Mouse (Mus musculus) central nervous system, embryonic 14 days (tissue): ENCODE measurements around the gene Tmem267. TPM values are rescaled to one million over a fixed set of nuclear protein-coding genes. Genes with fewer than 3 reads are reported as not detected.

Experiments used
- polyA plus RNA-seq: library from polyadenylated mRNA; depleted of rRNA; stranded (reverse); fragments of >200 nt; gene quantifications from 2 replicates; pipeline ENCODE4 v1.2.3, GENCODE M21; 2012; rRNA removed

Gene Tmem267
- 46.1 and 47.8 TPM in 2 replicates for polyA plus RNA-seq

DNA sequence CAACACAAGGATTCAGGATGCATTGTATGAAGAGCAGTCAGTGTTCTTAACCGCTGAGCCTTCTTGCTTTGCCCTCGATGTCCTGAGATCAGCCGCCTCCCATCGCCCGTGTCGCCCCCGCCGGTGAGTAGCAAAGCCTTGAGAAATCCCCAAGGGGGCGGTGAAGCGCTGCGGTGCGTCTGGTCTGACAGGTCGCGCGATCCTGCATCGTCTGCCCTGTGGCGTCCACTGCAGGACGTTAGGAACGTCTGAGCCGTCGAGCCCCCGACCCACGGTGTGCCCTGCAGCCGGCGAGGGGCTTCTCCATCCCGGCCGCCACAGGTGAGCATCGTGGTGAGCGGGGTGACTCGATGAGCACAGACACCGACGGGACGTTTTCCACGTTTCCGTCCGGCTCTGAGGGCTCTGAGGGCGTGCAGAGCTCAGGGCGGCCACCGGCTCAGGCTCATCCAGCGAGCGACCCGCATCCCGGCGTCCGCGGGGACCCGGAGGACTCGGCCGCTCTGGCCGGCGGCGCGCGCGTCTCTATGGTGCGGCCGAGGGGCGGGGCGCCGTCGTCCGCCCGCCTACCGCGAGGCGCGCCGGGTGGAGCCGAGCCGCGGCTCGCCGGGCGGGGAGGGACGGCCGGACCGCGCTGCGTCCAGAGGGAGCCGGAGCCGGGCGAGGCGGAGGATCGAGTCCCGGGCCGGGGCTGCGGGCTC is at the start of gene Tmem267, which contains the start of gene 3110070M22Rik:
Tmem267 (plus strand) TSS at position 160 of the 701 bp plus-strand sequence.
3110070M22Rik (minus strand) TSS at position 504 of the 701 bp plus-strand sequence.

DNA sequence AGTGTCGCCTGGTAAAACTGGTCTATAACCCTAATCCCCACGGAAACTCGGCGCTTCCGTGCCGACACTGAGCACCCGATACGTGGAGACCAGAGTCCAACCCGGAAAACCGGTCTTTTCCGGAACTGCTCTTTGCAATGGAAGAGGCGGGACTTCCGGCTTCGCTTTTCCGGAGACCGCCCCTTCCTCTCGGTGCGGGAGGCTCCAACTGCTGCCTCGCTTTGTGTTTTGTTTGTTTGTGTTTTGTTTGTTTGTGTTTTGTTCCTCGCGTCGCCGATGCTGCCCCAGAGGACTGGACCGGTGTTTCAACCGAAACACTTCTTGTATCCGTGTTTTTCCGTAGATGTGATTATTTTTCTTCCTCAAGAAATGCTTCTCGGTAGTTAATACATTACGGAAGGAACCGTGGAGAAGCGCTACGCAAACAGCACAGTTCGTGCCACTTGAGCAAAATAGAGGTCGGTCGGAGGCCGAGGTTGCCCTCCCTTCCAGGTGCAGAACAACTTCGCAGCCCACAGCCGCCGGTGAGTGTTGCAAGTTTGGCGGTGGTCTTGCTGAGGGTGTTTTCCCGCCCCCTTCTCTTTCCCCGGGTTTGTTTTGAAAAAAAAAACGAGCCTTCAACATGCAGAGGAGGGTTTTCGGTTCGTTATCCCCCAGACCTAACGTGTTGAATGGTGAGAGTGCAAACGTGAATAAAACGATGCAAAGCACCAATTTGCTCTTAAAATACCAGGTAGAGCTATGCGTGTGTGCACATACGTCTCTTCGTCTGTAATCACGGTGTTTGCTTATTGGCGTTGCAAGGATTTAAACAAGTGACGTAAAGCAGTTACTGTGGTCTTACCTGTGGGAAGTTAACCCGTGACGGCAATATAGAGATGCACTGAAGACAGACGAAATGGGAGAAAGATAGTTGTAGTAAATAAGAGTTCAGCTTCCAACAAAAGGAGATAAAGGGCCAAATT is 25.0 kb upstream of the Tmem267 start, which contains the start of gene 4833420G17Rik:
4833420G17Rik (plus strand) TSS at position 173 of the 965 bp plus-strand sequence.

DNA sequence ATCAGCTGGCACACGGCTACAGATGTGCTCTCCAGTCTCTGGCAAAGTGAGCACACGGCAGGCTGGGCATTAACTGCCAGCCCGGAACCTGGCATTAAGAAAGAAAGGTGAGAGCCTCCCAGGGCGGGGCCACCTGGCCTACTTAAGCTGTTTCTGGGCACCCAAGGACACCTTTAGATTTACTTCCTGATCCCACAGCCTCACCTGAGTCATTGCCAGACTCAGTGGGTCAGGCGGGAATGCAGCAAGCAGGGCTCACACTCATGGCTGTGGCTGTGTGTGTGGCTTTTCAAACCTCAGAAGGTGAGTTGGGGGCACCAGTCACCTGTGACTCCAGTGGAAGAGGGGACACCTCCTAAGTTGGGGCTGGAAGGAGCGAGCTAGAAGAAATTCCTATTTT is 135.8 kb downstream of the Tmem267 start, which contains the start of gene Ccl28:
Ccl28 (plus strand) TSS at position 186 of the 400 bp plus-strand sequence.

Other genes with a start within 250 kb of the Tmem267 start
- gene Paip1, start 59.4 kb upstream of the Tmem267 start, polyA plus RNA-seq: 60.3 and 74.7 TPM in 2 replicates
- gene 4833420G17Rik, start 25.3 kb upstream of the Tmem267 start, polyA plus RNA-seq: 166 and 182 TPM in 2 replicates
- 1.3 and 2.1 TPM in 2 replicates for gene 3110070M22Rik, start 344 bp downstream of the Tmem267 start, polyA plus RNA-seq
- gene Ccl28, start 135.8 kb downstream of the Tmem267 start, polyA plus RNA-seq: 3.9 and 4.0 TPM in 2 replicates
- gene Hmgcs1, start 202.3 kb downstream of the Tmem267 start, polyA plus RNA-seq: 260 and 277 TPM in 2 replicates